Mouse (Mus musculus) small intestine, adult 2 months (tissue): ENCODE data around the gene Cadm4.

Source experiments
- CTCF ChIP-seq: fragments of 200-500 bp; IDR thresholded peaks from 2 replicates; pipeline ENCODE4 v1.5.1; 2012; ENCODE audit warnings: low read depth, mild to moderate bottlenecking, control low read depth, inconsistent platforms, low read length, moderate library complexity, mixed read lengths; ENCODE audit not compliant: insufficient replicate concordance, insufficient read length; ENCODE audit errors: extremely low read depth
- POLR2A ChIP-seq: fragments of 200-500 bp; IDR thresholded peaks from 2 replicates; pipeline ENCODE4 v1.6.1; 2012; ENCODE audit warnings: low read depth, mild to moderate bottlenecking, control low read depth, inconsistent platforms, low read length, moderate library complexity

DNA sequence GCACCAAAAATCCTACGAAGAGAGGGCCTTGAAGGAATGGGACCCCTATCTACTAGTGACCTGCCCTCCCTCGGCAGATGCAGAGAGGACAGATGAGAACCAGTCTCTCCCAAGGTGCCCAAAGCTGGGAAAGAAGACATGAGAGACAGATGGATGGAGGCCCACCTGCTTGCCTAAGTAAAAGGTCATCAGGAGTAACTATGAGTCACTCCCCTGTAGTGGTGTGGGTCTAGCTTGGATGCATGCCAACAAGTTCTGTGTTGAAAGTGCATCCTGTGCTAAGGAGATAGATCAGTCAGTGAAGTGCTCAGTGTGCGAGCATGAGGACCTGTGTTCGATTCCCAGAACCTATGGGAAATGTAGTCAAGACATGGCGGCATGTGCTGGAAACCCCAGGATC lies 2.9 kb upstream of the Cadm4 start:
- TF ChIP-seq CTCF: no peak
- no peak for TF ChIP-seq POLR2A
